Mouse (Mus musculus): ENCODE results near the gene Gemin6. TPM values are rescaled to one million over a fixed set of nuclear protein-coding genes. Genes with fewer than 3 reads are reported as not detected.
"Not testable (repeated sequence)": the region's sequence is repeated elsewhere in the genome, so short reads cannot be mapped to it uniquely, and the experiment has no call there.

Gene Gemin6
- polyA plus RNA-seq, 1 experiment from 2014 or later, result 36.1 TPM

DNA sequence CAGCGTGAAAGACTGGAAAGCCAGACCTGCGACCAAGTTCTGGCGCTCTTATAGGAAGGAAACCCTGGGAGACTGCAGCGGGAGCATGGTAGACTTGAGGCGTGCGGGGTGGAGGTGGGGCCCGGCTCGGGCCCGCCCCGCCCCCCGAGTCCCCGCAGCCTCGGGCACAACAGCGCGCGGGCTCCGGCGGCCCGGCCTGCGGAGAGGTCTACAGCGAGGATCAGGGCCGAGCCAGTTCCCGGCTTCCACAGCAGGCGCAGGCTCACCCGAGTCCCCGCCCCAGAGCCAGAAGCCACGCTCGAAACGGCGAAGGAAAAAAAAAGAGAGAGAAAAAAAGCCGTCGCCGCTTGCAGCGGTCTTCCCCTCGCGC is 18.0 kb upstream of the Gemin6 start:
- peak overlapping the region; percentile 99 for H3K27ac ChIP-seq (replicated peaks)
- H3K36me3 ChIP-seq, result peaks cover 26% of the 10 kb centered on the region
- peak overlapping the region; percentile 98 for H3K9ac ChIP-seq
- ATAC-seq (ENCODE audit: insufficient number of reproducible peaks, low FRiP score, low TSS enrichment, low read depth), result peak; percentile 67
- peaks cover 14% of the 10 kb centered on the region for H3K4me1 ChIP-seq
- peak overlapping the region; percentile 72 for H3K4me2 ChIP-seq (replicated peaks)
- no peaks in the 10 kb centered on the region for H3K9me3 ChIP-seq (replicated peaks)
- H3K27me3 ChIP-seq, result no peaks in the 10 kb centered on the region
- WGBS, result under 1% methylated on average over 36 of the region's 36 CpGs
- H3K4me3 ChIP-seq (replicated peaks), result peak overlapping the region; percentile 96

DNA sequence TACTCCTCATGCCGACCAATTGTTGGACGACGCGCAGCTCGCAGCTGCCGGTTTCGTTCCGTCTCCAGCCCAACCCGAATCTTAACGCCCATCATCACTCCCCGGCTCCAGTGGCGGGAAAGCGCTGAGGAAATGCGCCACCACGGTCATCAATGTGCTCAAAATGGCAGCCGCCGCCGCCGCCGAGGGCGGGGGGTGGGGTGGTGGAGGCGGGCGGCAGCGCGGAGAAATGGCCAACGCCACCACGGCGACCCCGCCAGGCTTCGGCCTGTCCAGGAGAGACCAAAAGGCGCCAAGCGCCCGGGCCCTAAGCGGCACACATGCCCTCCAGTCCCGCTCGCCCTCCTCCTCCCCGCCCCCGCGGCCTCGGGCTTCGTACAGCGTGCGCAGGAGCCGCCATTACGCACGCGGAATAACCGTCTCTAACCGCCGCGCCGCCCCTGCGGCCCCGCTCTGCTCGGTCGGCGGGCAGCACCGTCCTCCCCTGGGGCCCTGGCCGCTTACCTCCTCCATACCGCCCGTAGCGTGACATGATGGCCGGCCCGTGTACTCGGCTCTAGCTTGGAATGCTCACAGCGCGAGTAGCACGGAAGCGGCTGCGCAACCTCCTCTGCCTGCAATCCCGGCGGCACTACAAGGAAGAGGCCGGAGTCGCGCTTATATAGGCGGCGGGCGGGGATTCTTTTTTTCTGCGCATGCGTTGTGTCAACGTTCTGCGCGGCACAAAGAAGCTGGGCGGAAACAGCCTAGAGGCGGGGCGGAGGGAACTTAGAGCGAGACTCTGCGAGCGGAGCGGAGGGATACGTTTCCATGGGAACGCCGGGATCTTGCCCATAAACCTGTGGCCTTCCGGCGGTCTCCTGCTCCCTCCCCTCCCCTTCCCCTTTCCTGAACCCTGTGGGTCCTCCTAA is 17.3 kb upstream of the Gemin6 start, which contains the start of the genes Srsf7 and Ttc39d:
Srsf7 (minus strand) TSS at position 637 of the 911 bp plus-strand sequence.
Ttc39d (plus strand) TSS at position 790 of the 911 bp plus-strand sequence.
- under 1% methylated on average over 94 of the region's 95 CpGs for WGBS
- Histone ChIP-seq H3K4me2 (replicated peaks) (peak within 1 kb of the TSS; percentile 72), H3K27me3 (no peaks in the 10 kb centered on the region), H3K27ac (replicated peaks) (peak within 1 kb of the TSS; percentile 99), H3K9me3 (replicated peaks) (no peaks in the 10 kb centered on the region), H3K4me1 (peaks cover 14% of the 10 kb centered on the region), H3K9ac (peak within 1 kb of the TSS; percentile 98), H3K4me3 (replicated peaks) (peak within 1 kb of the TSS; percentile 96), H3K36me3 (peaks cover 22% of the 10 kb centered on the region)
- peak; percentile 92 for ATAC-seq (ENCODE audit: insufficient number of reproducible peaks, low FRiP score, low TSS enrichment, low read depth)

DNA sequence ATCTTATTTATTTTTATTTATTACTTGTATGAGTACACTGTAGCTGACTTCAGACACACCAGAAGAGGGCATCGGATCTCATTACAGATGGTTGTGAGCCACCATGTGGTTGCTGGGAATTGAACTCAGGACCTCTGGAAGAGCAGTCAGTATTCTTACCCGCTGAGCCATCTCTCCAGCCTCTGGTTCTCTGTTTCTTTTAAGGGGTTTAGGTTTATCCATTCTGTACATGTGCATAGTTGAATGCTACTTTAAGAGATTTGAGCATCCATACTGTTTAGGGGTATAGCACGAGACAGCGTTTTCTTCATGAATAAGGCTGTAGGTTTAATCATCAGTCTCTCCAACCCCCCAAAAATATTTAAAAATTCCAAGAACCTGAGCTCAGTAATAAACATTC is 10.2 kb upstream of the Gemin6 start:
- H3K27me3 ChIP-seq; H3K27ac ChIP-seq (replicated peaks); H3K4me2 ChIP-seq (replicated peaks); H3K9me3 ChIP-seq (replicated peaks); ATAC-seq (ENCODE audit: insufficient number of reproducible peaks, low FRiP score, low TSS enrichment, low read depth); H3K4me1 ChIP-seq; H3K9ac ChIP-seq; H3K4me3 ChIP-seq (replicated peaks); H3K36me3 ChIP-seq: not testable (repeated sequence)
- 87% methylated on average over 4 of the region's 4 CpGs for WGBS

DNA sequence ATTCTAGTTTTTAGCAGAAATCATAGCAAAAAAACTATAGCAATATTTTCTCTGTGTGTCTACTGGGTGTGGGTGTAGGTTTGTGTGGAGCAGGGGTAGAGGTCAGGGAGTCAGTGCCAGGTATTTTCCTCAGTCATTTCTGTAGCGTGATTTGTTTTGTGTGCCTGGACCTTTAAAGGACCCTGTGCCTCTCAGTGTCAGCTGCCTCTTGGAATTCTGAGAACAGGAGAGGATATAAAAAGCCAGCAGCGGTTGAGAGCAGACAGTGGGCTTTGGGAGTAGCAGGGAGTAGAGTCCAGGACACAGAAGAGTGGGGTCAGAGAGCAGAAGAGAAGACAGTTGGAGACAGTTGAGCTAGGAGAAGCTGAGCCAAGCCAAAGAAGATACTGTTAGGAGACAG is 4.1 kb upstream of the Gemin6 start:
- WGBS, result 74% methylated on average over 2 of the region's 2 CpGs
- Histone ChIP-seq H3K9me3 (replicated peaks) (no peaks in the 10 kb centered on the region), H3K4me3 (replicated peaks) (no peak overlapping the region), H3K4me2 (replicated peaks) (no peak overlapping the region), H3K36me3 (no peaks in the 10 kb centered on the region), H3K9ac (no peak overlapping the region), H3K27ac (replicated peaks) (no peak overlapping the region), H3K4me1 (peaks cover 4% of the 10 kb centered on the region; the same call in 1 of the 2 replicates), H3K27me3 (no peaks in the 10 kb centered on the region)
- no peak for ATAC-seq (ENCODE audit: insufficient number of reproducible peaks, low FRiP score, low TSS enrichment, low read depth)

DNA sequence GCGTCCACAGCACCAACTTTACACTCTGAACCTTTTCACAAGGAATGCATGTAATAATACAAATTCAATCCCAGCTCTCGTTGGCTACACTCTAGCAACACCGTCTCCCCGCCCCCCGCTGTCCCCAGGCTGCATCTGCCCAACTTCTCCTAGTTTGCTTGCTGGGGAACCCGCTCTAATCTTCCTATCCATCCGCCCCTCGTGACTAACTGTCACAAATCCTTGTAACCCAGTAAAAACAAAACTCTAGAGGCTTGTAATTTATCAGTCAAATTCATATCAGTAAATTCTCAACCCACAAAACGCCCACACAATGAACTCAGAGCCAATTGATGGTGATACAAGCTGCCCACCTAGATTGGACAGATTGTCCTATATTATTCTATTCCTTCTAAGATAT is 3.0 kb upstream of the Gemin6 start:
- Histone ChIP-seq H3K9ac (no peak overlapping the region), H3K4me3 (replicated peaks) (no peak overlapping the region), H3K27me3 (no peaks in the 10 kb centered on the region), H3K36me3 (no peaks in the 10 kb centered on the region), H3K4me1 (peaks cover 5% of the 10 kb centered on the region; the same call in 1 of the 2 replicates), H3K27ac (replicated peaks) (no peak overlapping the region), H3K4me2 (replicated peaks) (no peak overlapping the region), H3K9me3 (replicated peaks) (no peaks in the 10 kb centered on the region)
- ATAC-seq (ENCODE audit: insufficient number of reproducible peaks, low FRiP score, low TSS enrichment, low read depth), result no peak
- 56% methylated on average over 9 of the region's 9 CpGs for WGBS

DNA sequence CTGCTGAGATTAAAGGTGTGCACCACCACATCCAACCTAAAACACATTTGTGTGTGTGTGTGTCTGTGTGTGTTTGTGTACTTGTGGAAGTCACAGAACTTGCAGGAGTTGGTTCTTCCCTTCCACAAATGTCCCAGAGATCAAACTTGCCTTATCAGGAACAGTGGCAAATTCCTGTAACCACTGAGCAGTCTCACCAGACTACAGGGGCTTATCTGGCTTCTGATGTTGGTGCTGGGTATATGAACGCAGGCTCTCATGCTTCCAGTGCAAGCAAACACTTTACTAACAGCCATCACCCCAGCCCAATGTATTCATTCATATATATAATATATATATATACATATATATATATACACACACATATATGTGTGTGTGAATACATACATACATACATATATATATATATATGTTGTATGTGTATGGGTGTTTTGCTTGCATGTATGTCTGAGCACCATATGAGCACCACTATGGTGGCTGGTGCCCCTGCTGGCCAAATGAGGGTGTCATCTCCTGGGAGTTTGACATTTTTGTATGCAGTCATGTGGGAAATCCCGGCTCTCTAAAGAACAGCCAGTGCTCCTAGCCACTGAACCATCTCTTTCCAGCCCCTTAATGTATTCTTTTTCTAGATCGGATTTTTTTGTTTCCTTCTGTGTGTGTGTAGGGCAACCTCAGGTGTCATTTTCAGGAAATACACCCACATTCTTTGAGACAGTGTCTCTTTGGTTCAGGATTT is 2.2 kb upstream of the Gemin6 start:
- ATAC-seq (ENCODE audit: insufficient number of reproducible peaks, low FRiP score, low TSS enrichment, low read depth), result no peak
- Histone ChIP-seq H3K9me3 (replicated peaks) (no peaks in the 10 kb centered on the region), H3K36me3 (no peaks in the 10 kb centered on the region), H3K4me2 (replicated peaks) (no peak overlapping the region), H3K4me3 (replicated peaks) (no peak overlapping the region), H3K4me1 (peaks cover 5% of the 10 kb centered on the region; the same call in 1 of the 2 replicates), H3K27me3 (no peaks in the 10 kb centered on the region), H3K9ac (no peak overlapping the region), H3K27ac (replicated peaks) (no peak overlapping the region)
- 73% methylated on average over 3 of the region's 3 CpGs for WGBS

DNA sequence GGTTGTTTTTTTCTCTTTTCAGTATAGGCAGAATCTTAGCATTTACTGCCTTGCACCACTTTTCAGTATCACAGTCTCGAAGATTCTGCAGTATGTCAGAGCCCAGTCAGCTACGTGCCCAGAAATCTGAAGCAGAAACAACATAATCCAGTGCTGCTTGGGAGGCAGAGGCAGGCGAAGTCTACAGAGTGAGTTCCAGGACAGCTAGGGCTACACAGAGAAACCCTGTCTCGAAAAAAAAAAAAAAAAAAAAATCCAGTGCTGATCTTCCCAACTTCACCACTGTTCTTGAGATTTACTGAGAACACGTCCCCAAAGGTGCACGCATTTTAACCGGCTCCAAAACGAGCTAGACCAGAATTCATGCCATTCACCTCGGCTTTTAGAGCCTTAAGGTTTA is 412 bp upstream of the Gemin6 start:
- H3K9me3 ChIP-seq (replicated peaks), result no peaks in the 10 kb centered on the region
- peak overlapping the region; percentile 59 for H3K4me3 ChIP-seq (replicated peaks)
- peak overlapping the region; percentile 91 for H3K27ac ChIP-seq (replicated peaks)
- no peaks in the 10 kb centered on the region for H3K27me3 ChIP-seq
- peak overlapping the region; percentile 61 for H3K4me2 ChIP-seq (replicated peaks)
- H3K9ac ChIP-seq, result peak overlapping the region; percentile 56; the same call in 1 of the 2 replicates
- H3K36me3 ChIP-seq, result peaks cover 12% of the 10 kb centered on the region; the same call in 1 of the 2 replicates
- peaks cover 5% of the 10 kb centered on the region; the same call in 1 of the 2 replicates for H3K4me1 ChIP-seq
- ATAC-seq (ENCODE audit: insufficient number of reproducible peaks, low FRiP score, low TSS enrichment, low read depth), result no peak
- 5% methylated on average over 9 of the region's 9 CpGs for WGBS

DNA sequence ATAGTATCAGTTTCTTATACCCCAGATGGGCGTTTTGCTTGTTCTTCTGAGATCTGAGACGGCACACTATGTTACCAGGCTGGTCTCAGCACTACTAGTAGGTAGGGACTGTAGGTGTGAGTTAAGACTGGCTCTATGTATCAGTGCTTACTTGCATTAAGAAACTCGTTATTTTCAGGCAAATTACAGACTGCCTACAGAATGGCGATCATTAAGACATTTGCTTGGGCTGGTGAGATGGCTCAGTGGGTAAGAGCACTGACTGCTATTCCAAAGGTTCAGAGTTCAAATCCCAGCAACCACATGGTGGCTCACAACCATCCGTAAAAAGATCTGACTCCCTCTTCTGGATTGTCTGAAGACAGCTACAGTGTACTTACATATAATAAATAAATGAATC is 901 bp downstream of the Gemin6 start:
- WGBS, result 47% methylated on average over 5 of the region's 5 CpGs
- H3K27ac ChIP-seq (replicated peaks), result peak overlapping the region; percentile 91; the same call in 1 of the 2 replicates

DNA sequence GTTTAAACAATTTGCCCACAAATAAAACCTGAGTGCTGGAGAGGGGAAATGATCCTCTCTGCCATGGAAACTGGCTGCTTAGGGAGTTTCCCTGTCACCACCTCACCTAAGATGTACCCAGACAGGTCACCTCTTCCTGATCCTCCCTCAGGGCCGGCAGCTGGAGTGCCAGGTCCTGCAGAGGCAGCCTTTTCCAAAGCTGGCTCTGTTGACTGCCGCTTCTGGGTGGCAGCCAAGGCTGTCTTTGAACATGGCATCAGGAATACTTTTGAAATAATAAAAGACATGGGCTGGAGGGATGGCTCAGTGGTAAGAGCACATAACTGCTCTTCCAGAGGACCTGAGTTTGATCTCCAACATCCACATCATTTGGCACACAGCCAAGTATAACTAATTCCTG is 5.2 kb downstream of the Gemin6 start:
- 90% methylated on average over 2 of the region's 2 CpGs for WGBS
- no peak overlapping the region for H3K4me3 ChIP-seq (replicated peaks)
- H3K4me2 ChIP-seq (replicated peaks), result no peak overlapping the region
- H3K9me3 ChIP-seq (replicated peaks), result no peaks in the 10 kb centered on the region
- no peak for ATAC-seq (ENCODE audit: insufficient number of reproducible peaks, low FRiP score, low TSS enrichment, low read depth)
- no peak overlapping the region for H3K9ac ChIP-seq
- H3K27me3 ChIP-seq, result no peaks in the 10 kb centered on the region
- no peak overlapping the region for H3K27ac ChIP-seq (replicated peaks)
- H3K4me1 ChIP-seq, result peaks cover 5% of the 10 kb centered on the region; the same call in 1 of the 2 replicates
- H3K36me3 ChIP-seq, result peaks cover 18% of the 10 kb centered on the region; the same call in 1 of the 2 replicates

More for the DNA sequence above, 901 bp downstream of the Gemin6 start:
- Histone ChIP-seq H3K36me3 (peaks cover 18% of the 10 kb centered on the region; the same call in 1 of the 2 replicates), H3K9ac (peak overlapping the region; percentile 56; the same call in 1 of the 2 replicates), H3K4me3 (replicated peaks) (peak overlapping the region; percentile 59), H3K4me2 (replicated peaks) (peak overlapping the region; percentile 61)
- ATAC-seq (ENCODE audit: insufficient number of reproducible peaks, low FRiP score, low TSS enrichment, low read depth); H3K4me1 ChIP-seq; H3K27me3 ChIP-seq; H3K9me3 ChIP-seq (replicated peaks): not testable (repeated sequence)

DNA sequence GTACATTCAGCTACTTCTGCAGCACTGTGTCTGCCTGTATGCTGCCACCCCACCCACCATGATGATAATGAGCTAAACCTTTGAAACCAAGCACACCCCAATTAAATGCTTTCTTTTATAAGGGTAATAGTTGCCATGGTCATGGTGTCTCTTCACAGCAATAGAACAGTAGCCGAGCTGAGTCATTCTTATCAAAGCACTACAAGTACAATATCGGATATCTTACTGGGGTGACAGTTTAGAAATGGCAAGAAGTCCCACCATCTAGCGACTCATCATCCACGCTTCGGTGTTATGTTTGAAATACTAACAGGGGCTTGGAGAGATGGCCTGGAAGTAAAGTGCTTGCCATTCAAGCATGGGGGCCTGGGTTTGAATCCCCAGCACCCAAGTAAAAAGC is 9.6 kb downstream of the Gemin6 start:
- Histone ChIP-seq H3K4me1 (no peaks in the 10 kb centered on the region), H3K27ac (replicated peaks) (no peak overlapping the region), H3K4me3 (replicated peaks) (no peak overlapping the region), H3K36me3 (peaks cover 18% of the 10 kb centered on the region), H3K9me3 (replicated peaks) (no peaks in the 10 kb centered on the region), H3K4me2 (replicated peaks) (no peak overlapping the region), H3K27me3 (no peaks in the 10 kb centered on the region), H3K9ac (no peak overlapping the region)
- no peak for ATAC-seq (ENCODE audit: insufficient number of reproducible peaks, low FRiP score, low TSS enrichment, low read depth)
- WGBS, result 90% methylated on average over 5 of the region's 5 CpGs

DNA sequence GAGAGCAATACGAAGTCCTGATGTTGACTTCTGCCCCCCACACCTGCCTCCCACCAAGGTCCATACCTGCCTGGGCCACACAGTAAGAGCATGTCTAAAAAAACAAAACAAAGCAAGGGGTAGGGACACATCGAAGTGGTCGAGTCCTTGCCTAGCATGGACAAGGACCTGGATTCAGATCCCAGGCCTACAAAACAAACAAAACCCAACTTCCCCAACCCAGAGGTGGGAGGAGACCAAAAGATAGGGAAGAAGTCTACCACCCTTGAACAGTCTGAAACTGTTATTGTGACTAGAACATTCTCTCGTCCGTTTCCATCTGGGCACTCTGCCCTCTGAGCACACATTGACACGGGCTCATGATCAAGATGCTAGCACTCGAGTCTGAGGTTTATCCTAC is 10.1 kb downstream of the Gemin6 start:
- H3K9me3 ChIP-seq (replicated peaks), result no peaks in the 10 kb centered on the region
- H3K27ac ChIP-seq (replicated peaks), result no peak overlapping the region
- no peaks in the 10 kb centered on the region for H3K27me3 ChIP-seq
- no peak for ATAC-seq (ENCODE audit: insufficient number of reproducible peaks, low FRiP score, low TSS enrichment, low read depth)
- no peaks in the 10 kb centered on the region for H3K4me1 ChIP-seq
- peaks cover 18% of the 10 kb centered on the region for H3K36me3 ChIP-seq
- no peak overlapping the region for H3K4me2 ChIP-seq (replicated peaks)
- WGBS, result 81% methylated on average over 7 of the region's 7 CpGs
- H3K4me3 ChIP-seq (replicated peaks), result no peak overlapping the region
- H3K9ac ChIP-seq, result no peak overlapping the region
